Mouse (Mus musculus) ovary, adult 18-20 months (tissue): ENCODE measurements around the gene Sgcd.

Experiments
- DNase-seq: peaks from one replicate; pipeline ENCODE4 v3.0.0; 2022; ENCODE audit warnings: low spot score, mixed read lengths

Sgcd gene

GRCm38 (mm10) chr11:47139271-47139670 is 849.5 kb downstream of the Sgcd start:
- no peak for DNase-seq

DNA sequence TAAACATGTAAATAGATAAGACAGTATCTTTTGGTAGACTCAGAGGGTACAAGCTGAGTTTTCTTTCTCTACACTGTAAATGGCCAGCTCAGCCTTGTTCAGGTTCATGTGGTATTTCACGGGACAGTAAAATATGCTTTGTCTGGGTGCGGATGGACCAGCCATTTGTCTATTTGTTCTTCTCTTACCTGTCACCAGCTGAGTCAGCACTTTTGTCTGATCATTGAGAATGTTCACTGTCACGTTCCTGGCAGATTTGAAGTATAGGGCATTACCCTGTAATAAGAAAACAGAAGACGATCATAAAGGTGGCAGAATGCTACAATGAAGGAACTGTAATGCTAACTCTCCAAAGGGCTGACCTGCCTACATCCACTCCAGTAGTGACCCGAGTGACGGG is 856.4 kb downstream of the Sgcd start:
- DNase-seq = no peak

DNA sequence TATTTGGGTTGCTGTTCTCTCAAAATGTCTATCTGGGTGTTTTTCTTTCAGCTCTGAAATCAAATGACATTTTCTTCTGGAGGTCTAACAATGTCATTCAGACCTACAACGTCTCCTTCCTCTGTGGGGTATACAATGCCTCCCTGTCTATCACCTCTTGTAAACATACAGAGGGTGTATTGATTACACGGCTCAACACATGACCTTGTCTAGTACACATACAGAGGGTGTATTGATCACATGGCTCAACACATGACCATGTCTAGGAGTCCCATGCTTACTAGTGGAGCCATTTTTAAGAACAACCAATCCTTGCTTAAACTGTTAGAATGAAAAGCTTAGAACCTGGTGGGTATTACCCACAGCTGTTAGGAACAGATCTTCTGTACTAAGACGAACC is 858.3 kb downstream of the Sgcd start:
- no peak for DNase-seq

GRCm38 (mm10) chr11:47129992-47130391 is 858.8 kb downstream of the Sgcd start:
- DNase-seq = no peak

GRCm38 (mm10) chr11:47129166-47129565 is 859.6 kb downstream of the Sgcd start:
- DNase-seq = no peak

- no peak for DNase-seq
These were observed 860.4 kb downstream of the Sgcd start for GRCm38 (mm10) chr11:47128331-47128730.

GRCm38 (mm10) chr11:47120874-47121273 is 867.9 kb downstream of the Sgcd start:
- DNase-seq = no peak

- DNase-seq = no peak
These were observed 870.9 kb downstream of the Sgcd start for GRCm38 (mm10) chr11:47117896-47118295.

DNA sequence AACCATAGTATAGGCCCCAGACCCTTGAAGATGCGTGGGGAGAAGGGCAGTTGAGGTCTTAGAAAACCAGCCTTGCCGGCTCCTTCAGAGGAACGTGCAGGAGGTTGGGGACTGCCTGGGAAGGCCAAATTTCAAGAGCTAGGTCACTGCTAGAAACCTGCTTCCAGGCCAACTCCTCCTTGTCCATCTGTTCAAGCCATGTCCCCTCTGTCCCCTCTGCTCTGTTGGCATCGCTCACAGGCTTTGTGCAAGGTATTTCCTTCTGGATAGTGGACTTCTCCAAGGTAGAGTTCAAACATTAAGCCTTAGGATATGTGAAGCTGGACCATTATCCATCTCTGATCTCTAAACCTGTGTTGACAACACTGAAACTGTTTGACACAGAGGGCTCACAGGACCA is 874.4 kb downstream of the Sgcd start:
- no peak for DNase-seq

DNA sequence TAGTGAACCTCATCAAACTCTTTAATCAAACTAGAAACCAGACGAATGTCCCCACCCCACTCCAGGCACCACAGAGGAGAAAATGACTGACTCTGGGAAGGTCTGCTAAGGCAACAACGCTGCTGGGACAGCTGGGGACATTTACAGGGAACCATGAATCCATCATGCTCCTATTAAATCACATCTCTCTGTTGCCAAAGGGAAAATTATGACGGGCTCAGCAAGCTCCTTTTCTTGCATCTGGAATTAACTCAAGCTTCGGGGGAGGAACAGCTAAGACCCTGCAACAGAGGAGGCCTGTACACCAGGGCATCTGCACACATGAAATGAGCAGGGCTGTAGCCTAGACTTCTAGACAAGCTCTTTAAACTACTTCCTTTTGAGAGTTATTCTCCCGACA is 875.7 kb downstream of the Sgcd start:
- no peak for DNase-seq

- no peak for DNase-seq
These were observed 878.5 kb downstream of the Sgcd start for GRCm38 (mm10) chr11:47110314-47110713.

DNA sequence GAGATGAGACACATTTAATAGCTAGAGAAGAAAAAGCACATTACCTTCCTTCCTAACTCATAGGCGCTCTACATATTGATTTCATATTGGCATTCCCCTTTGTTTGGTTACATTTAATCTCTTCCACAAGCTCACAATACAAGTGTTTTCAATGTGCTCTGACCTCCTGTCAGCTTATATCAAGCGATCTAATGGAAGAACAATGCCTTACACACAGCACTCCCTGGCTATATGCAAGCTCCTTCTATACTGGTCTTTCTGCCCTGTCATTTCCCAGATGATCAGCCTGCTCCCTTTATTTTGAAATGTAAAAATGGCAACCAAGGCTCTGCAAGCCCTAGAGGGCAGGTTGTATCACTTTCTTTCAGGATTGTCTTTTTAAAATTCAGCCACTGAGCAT is 881.1 kb downstream of the Sgcd start:
- no peak for DNase-seq

- DNase-seq = no peak
These were observed 895.4 kb downstream of the Sgcd start for GRCm38 (mm10) chr11:47093296-47093912.

DNA sequence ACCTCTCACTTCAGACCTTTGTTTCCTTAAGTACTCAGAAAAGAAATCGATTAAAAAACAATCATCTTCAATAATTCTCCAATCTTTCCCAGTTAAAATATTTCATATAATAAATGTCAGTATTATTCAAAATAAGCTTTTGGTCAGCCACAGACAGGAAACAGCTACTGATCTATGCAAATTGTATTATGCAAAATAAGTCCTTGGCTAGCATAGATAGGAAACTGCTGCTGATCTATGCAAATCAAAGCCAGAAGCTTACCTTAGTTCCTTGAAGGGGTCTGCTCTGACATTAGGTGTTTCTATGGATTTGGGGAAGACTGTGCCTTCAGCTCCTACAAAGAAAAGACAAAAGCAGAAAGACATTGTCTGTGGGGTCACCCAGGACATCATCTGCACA is 906.3 kb downstream of the Sgcd start:
- DNase-seq = no peak

GRCm38 (mm10) chr11:47073538-47073937 is 915.2 kb downstream of the Sgcd start:
- no peak for DNase-seq

DNA sequence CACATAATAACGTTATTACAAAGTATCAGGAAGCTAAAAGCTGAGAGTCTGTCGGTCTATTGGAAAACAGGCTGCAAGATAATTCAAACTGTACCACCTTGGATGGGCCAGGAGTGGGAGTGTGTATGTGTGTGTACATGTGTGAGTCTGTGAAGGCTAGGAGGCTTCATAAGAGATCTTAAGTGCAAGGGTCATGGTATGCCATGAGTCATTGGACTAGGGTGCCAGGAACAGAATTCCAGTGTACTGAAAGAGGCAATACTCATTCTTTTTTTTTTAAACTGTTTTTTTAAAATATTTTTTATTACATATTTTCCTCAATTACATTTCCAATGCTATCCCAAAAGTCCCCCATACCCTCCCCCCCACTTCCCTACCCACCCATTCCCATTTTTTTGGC is 917.6 kb downstream of the Sgcd start:
- DNase-seq = no peak

DNA sequence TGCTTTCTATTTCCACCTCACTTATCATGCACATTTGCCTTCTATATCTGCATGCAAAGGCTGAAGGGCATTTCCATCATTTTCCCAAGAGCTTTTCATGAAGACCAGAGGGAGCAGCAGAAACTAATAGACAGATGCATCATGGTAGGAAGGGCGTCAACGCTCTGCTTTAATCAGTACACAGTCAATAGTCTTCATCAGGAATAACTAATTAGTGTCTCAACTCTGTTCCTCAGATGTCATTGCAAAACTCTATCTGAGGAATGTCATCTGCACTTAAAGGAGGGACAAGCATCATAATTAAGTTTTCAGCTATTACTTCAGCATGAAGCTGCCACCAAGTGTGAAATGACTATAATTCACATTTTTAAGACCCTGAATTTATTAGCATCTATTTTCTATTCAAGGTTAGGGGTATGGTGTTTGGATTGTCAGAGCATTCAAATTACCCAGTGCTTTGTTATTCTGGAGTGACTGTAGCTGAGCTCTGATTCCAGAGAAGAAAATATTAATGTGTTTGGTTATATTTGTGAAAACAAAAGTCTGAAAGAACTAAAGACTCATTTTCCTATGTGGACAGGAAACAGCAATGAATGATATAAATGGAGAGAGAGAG is 918.9 kb downstream of the Sgcd start:
- no peak for DNase-seq

DNA sequence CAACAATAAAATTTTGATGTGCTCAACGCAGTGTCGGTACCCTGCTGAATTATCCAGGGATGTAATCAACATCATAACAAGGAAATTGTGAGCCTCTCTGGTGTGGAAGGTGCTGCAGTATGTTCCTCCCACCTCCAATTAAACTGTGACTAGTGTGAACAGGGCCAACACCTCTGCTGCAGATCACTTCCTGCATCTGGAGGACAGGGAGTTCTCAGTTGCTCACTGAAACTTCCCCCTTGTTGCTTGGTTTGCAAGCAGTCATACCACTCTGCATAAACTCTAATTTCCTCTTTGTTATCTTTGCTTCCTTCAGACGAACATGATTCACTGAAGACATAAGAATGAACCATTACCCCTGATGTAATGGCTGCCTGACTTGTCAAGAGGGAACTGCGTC is 925.1 kb downstream of the Sgcd start:
- no peak for DNase-seq

DNA sequence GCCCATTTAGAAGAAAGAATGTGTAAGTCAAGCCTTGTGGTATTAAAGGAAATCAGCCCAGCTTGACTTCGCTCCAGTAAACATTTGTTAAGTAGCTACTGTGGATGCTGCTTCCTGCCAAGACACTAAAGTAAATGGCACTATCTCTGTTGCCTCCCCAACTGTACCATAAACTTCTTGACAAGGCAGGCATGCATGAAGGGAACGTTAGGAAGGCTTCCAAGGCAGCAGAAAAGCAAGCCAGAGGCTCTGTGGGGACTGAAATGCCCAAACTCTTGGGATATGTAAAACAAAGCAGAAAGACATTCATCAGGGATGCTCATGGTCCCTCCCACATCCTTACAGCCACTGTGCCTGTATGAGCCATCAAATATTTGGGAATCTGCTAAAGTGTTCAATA is 938.4 kb downstream of the Sgcd start:
- no peak for DNase-seq

DNA sequence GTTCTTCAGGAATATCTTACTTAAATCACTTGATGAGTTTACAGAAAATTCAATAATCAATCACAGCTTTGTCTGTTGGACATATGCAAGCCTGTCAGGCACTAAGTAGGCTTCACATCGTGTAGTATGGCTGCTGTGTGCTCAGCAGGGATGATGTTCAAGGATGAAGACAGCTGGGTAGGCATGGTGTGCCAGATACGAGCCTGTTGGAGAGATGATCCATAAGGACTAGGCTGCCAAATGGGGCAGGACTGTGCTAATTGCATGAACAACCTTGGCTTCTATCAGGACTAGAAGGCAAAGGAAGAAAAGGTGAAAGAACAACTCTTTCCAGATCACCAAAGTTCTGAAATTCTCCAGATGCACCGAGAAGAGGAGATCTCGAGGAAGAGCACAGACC is 939.0 kb downstream of the Sgcd start:
- no peak for DNase-seq

DNA sequence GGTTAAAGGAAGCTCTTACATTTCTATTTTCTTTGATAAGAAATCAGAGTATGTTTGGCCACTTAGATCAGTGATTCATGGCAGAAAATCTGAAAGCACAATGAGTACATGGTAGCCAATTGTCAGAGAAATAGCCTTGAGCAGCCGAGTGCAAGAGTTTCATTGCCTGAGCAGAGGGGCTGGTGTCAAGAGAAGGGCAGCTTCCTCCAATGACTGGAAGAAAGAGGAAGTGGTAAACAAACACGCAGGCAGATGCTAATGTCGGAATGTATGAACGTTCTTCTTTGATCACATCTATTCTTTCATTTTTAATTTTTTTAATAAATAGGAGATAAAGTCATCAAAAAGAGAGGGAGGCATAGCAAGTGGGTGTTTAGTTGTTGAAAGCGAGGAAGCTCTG is 956.5 kb downstream of the Sgcd start:
- no peak for DNase-seq

DNA sequence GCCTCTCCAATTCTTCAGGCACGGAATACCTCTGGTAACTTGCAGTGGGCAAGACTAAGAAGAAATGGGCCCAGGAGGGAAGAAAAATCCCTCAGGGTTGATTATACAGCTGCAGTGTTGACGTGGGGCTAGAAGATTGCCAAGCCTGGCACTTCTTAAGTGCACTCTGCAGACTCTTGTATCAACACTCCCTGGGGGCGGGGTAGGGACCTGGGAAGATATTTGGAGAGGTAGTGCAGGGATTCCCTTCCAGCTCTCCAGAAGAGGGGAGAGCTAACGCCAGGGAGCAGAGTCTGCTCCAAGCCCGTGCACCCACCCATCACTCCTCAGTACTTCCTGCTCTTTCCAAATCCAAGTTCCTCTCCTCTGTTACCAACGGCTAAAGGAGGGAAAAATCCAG is 967.9 kb downstream of the Sgcd start:
- DNase-seq = no peak

GRCm38 (mm10) chr11:47018139-47018538 is 970.6 kb downstream of the Sgcd start:
- DNase-seq = no peak

GRCm38 (mm10) chr11:47015683-47016082 is 973.1 kb downstream of the Sgcd start:
- no peak for DNase-seq
